In the genomic region with DNA sequence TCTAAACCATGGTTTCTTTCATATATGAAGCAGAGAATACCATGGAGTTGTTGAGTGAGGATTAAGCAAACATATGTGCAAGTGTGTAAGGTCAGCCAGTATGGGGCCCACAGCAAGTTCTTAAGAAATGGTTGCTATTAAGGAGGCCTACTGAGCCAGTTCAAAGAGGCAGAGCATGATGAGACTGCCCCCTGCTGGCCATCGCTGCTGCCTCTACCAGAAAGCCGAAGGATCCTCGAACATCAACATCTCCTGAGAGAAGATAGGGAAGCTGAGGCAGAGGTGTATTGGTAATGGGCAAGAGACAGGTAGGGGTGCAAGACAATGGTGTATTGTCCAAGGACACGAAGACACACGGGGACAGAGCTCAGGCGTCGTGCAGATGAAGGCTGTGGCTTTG, we compare ENCODE assay signal across 10 mouse cellular contexts. TPM values are rescaled to one million over a fixed set of nuclear protein-coding genes. Genes with fewer than 3 reads are reported as not detected.
DNase-seq lines count a peak whose midpoint lies in the region; ATAC-seq and TF ChIP-seq lines count a peak whose summit lies in the region.
"Had no signal": no experiment of that assay in that cellular context is flagged by ENCODE, and none has a peak within 500 bp of the region (broad histone marks: within the 10 kb centered on the region; RNA-seq: fewer than 3 reads in every experiment).

No protein-coding gene starts in this region.

- H3K4me2 ChIP-seq in lung, embryonic 14.5 days: no peak overlapping the region
- H3K4me2 ChIP-seq: heart, embryonic 15.5 days had no signal

- peak; percentile 60 to 62 for DNase-seq in adrenal gland, adult 18-20 months (ENCODE audit: low spot score in 2 of 2)
- no peak for DNase-seq in adrenal gland, postnatal 4 days (ENCODE audit: low spot score in 2 of 2)
- peak; percentile 43 for DNase-seq in thymus, adult 2 months
- no peak for DNase-seq in thymus, adult 18-20 months
- peak; percentile 51 for DNase-seq in embryo, embryonic 9.5 days (ENCODE audit: extremely low spot score)
- DNase-seq in kidney, postnatal 36 days: peak; percentile 43 to 83
- peak; percentile 73 for DNase-seq in lung, embryonic 14.5 days

- H3K27me3 ChIP-seq in thymus, adult 2 months (ENCODE audit: control insufficient read depth, insufficient read depth, low read length): no peaks in the 10 kb centered on the region
- no peaks in the 10 kb centered on the region for H3K27me3 ChIP-seq in lung, embryonic 14.5 days (ENCODE audit: insufficient read depth, low read length)
- no peaks in the 10 kb centered on the region for H3K27me3 ChIP-seq in testis, adult 2 months (ENCODE audit: control insufficient read depth, insufficient read depth, low read length)
- H3K27me3 ChIP-seq: heart, embryonic 15.5 days had no signal

- TF ChIP-seq CTCF in thymus, adult 2 months (IDR thresholded peaks at IDR 0.05; ENCODE audit: borderline replicate concordance, control insufficient read depth, extremely low read depth, insufficient read depth, low read length, poor library complexity): peak; percentile 70; the same call in 1 of the 2 replicates
- peak; percentile 81 for TF ChIP-seq CTCF in lung, embryonic 14.5 days (IDR thresholded peaks at IDR 0.05; ENCODE audit: low read depth)
- peak; percentile 71 for TF ChIP-seq CTCF in testis, adult 2 months (IDR thresholded peaks at IDR 0.05; ENCODE audit: control insufficient read depth, insufficient read depth, insufficient replicate concordance, low read depth, low read length)

- no peak overlapping the region for H3K4me3 ChIP-seq in thymus, adult 2 months (ENCODE audit: control insufficient read depth, insufficient read depth, low read length)
- H3K4me3 ChIP-seq in lung, embryonic 14.5 days (ENCODE audit: low read depth, low read length): no peak overlapping the region
- H3K4me3 ChIP-seq in testis, adult 2 months (ENCODE audit: control insufficient read depth, low read depth, low read length): no peak overlapping the region
- H3K4me3 ChIP-seq: heart, embryonic 15.5 days; myocyte had no signal

- no peak overlapping the region for H3K9ac ChIP-seq in lung, embryonic 14.5 days
- H3K9ac ChIP-seq: heart, embryonic 15.5 days had no signal

- H3K27ac ChIP-seq in thymus, adult 2 months (ENCODE audit: control insufficient read depth, insufficient read depth, low read length): no peak overlapping the region
- no peak overlapping the region for H3K27ac ChIP-seq in lung, embryonic 14.5 days (ENCODE audit: low read depth)
- H3K27ac ChIP-seq in testis, adult 2 months (ENCODE audit: control insufficient read depth, insufficient read depth, low read depth, low read length): no peak overlapping the region

- no peaks in the 10 kb centered on the region for H3K4me1 ChIP-seq in thymus, adult 2 months (replicated peaks; ENCODE audit: control insufficient read depth, insufficient read depth, low read length)
- H3K4me1 ChIP-seq in lung, embryonic 14.5 days (ENCODE audit: insufficient read depth): no peaks in the 10 kb centered on the region
- H3K4me1 ChIP-seq in testis, adult 2 months (ENCODE audit: control insufficient read depth, insufficient read depth, low read length): no peaks in the 10 kb centered on the region

- H3K9me3 ChIP-seq in lung, embryonic 14.5 days (ENCODE audit: low read depth, low read length): no peaks in the 10 kb centered on the region
- H3K9me3 ChIP-seq: heart, embryonic 15.5 days had no signal

- TF ChIP-seq POLR2A in thymus, adult 2 months (IDR thresholded peaks at IDR 0.05; ENCODE audit: control insufficient read depth, extremely low read depth, insufficient read depth, low read length, poor library complexity): no peak
- TF ChIP-seq POLR2A in testis, adult 2 months (IDR thresholded peaks at IDR 0.05; ENCODE audit: control insufficient read depth, low read depth, low read length): no peak

- no peak for ATAC-seq in lung, embryonic 14.5 days (ENCODE audit: insufficient read depth)

- H3K36me3 ChIP-seq in thymus, adult 2 months (ENCODE audit: control insufficient read depth, insufficient read depth, low read length): no peaks in the 10 kb centered on the region
- H3K36me3 ChIP-seq in lung, embryonic 14.5 days (ENCODE audit: insufficient read depth): no peaks in the 10 kb centered on the region
- no peaks in the 10 kb centered on the region for H3K36me3 ChIP-seq in testis, adult 2 months (ENCODE audit: control insufficient read depth, insufficient read depth, low read length)
- H3K36me3 ChIP-seq: heart, embryonic 15.5 days had no signal

- WGBS in thymus, adult 2 months: 24% methylated on average over 7 of the region's 7 CpGs
- WGBS in lung, embryonic 14.5 days: 24% methylated on average over 7 of the region's 7 CpGs

RNA-seq across cellular contexts. Expression of a gene that starts 12.1 kb away (rescaled TPM):
- 1 to 10 TPM; 1.7 to 4.5 TPM for total RNA-seq in adrenal gland, adult 18-20 months (2021)
- total RNA-seq in adrenal gland, postnatal 4 days (2021): 10 to 100 TPM in 1 of 2 experiments, 1 to 10 TPM in 1; 1.6 to 11.5 TPM
- 0.20 and 0.77 TPM in 2 replicates for polyA plus RNA-seq in thymus, adult 2 months (2012; rRNA removed)
- 0.22 and 0.88 TPM in 2 replicates for polyA plus RNA-seq in lung, embryonic 14.5 days (2014; fragmentation: Nextera tagmentation; extraction: Ambion mirVana)
- polyA plus RNA-seq in testis, adult 2 months (2012; rRNA removed): 2.8 and 3.0 TPM in 2 replicates
- polyA plus RNA-seq: myocyte had no signal

RNA-seq across cellular contexts. Expression of a gene that starts 14.5 kb away (rescaled TPM):
- 1 to 10 TPM in 1 of 2 experiments, not detected in 1; 3.0 TPM for total RNA-seq in adrenal gland, adult 18-20 months (2021)
- total RNA-seq in adrenal gland, postnatal 4 days (2021): not detected
- 0.43 TPM in 2 replicates for polyA plus RNA-seq in thymus, adult 2 months (2012; rRNA removed)
- not detected in 2 replicates for polyA plus RNA-seq in lung, embryonic 14.5 days (2014; fragmentation: Nextera tagmentation; extraction: Ambion mirVana)
- polyA plus RNA-seq in testis, adult 2 months (2012; rRNA removed): 0.71 and 0.77 TPM in 2 replicates
- polyA plus RNA-seq: heart, embryonic 15.5 days had no signal

RNA-seq across cellular contexts. Expression of a gene that starts 46.4 kb away (rescaled TPM):
- total RNA-seq in adrenal gland, adult 18-20 months (2021): 1 to 10 TPM; 3.3 to 4.4 TPM
- 1 to 10 TPM in 1 of 2 experiments, under 1 TPM in 1; 0.76 to 9.4 TPM for total RNA-seq in adrenal gland, postnatal 4 days (2021)
- polyA plus RNA-seq in thymus, adult 2 months (2012; rRNA removed): 2.6 and 4.1 TPM in 2 replicates
- polyA plus RNA-seq in lung, embryonic 14.5 days (2014; fragmentation: Nextera tagmentation; extraction: Ambion mirVana): 0.32 and 0.64 TPM in 2 replicates
- 1.3 and 1.4 TPM in 2 replicates for polyA plus RNA-seq in testis, adult 2 months (2012; rRNA removed)

Comparison
In these comparisons a context has a peak if more than half of its experiments do, and no peak if none do; other contexts are left out.
1. DNase-seq: peak in adrenal gland, adult 18-20 months (2 of 2), thymus, adult 2 months (single experiment), embryo, embryonic 9.5 days (single experiment), kidney, postnatal 36 days (2 of 2) and lung, embryonic 14.5 days (single experiment); none in adrenal gland, postnatal 4 days (0 of 2) and thymus, adult 18-20 months (0 of 2).
2. Peak in every context shown above with its lines, with median percentiles within 50 percentile points of each other: CTCF ChIP-seq.